ENCODE assay signal across 8 mouse cellular contexts in genomic region chr17:83514213-83514701, GRCm38 (mm10). TPM values are rescaled to one million over a fixed set of nuclear protein-coding genes. Genes with fewer than 3 reads are reported as not detected.
A peak's percentile ranks its signal among the peaks of the same experiment; 100 is the strongest.
DNase-seq lines count a peak whose midpoint lies in the region; ATAC-seq and TF ChIP-seq lines count a peak whose summit lies in the region.

No protein-coding gene starts in this region.

- TF ChIP-seq CTCF in lung, adult 2 months (IDR thresholded peaks at IDR 0.05; ENCODE audit: insufficient read depth, low read length) = no peak

- peak overlapping the region; percentile 94 for H3K9ac ChIP-seq in ES-E14 (ENCODE audit: insufficient read depth, low read depth, low read length, poor library complexity, severe bottlenecking)
- H3K9ac ChIP-seq in forebrain, embryonic 15.5 days (replicated peaks) = peak overlapping the region; percentile 67

- no peaks in the 10 kb centered on the region for H3K9me3 ChIP-seq in ES-E14 (ENCODE audit: control insufficient read depth, insufficient read depth, low read depth, low read length)
- H3K9me3 ChIP-seq in forebrain, embryonic 15.5 days = no peaks in the 10 kb centered on the region

- no peaks in the 10 kb centered on the region for H3K27me3 ChIP-seq in forebrain, embryonic 15.5 days

- peak; percentile 99 for ATAC-seq in forebrain, embryonic 15.5 days (replicated peaks)
- ATAC-seq in neutrophil, adult 5-6 weeks (ENCODE audit: extremely low read depth, insufficient number of reproducible peaks, low FRiP score, poor library complexity, severe bottlenecking) = peak; percentile 91

- in situ Hi-C loops in ES-E14 (cut with MboI; ENCODE audit: low sequenced_read_pairs in 2 of 2, unreplicated experiment in 2 of 2) = no loop called here

- H3K36me3 ChIP-seq in ES-E14 (ENCODE audit: control insufficient read depth, insufficient read depth, low read length, poor library complexity, severe bottlenecking) = peaks cover 2% of the 10 kb centered on the region; the same call in 1 of the 2 replicates
- H3K36me3 ChIP-seq in forebrain, embryonic 15.5 days = no peaks in the 10 kb centered on the region

- WGBS in forebrain, embryonic 15.5 days = under 1% methylated on average over 33 of the region's 33 CpGs
- WGBS in lung, adult 2 months = 0% methylated on average over 33 of the region's 33 CpGs

- TF ChIP-seq POLR2A in lung, adult 2 months (IDR thresholded peaks at IDR 0.05; ENCODE audit: borderline replicate concordance, extremely low read depth, low read depth, low read length) = peak; percentile 74; the same call in 1 of the 2 replicates

- H3K27ac ChIP-seq in ES-E14 (ENCODE audit: insufficient read depth, low read depth, low read length, poor library complexity, severe bottlenecking) = peak overlapping the region; percentile 54; the same call in 1 of the 2 replicates
- peak overlapping the region; percentile 84 for H3K27ac ChIP-seq in forebrain, embryonic 15.5 days (replicated peaks)

- H3K4me2 ChIP-seq in forebrain, embryonic 15.5 days (replicated peaks) = peak overlapping the region; percentile 84

- DNase-seq in ES-E14 (ENCODE audit: low read depth, low spot score) = peak; percentile 86
- peak; percentile 91 for DNase-seq in cerebellum, adult 11-12 months
- DNase-seq in heart, postnatal 25 days (ENCODE audit: low spot score) = peak; percentile 79
- DNase-seq in layer of hippocampus, adult 18-20 months (ENCODE audit: low spot score in 2 of 2) = peak; percentile 84 to 91
- DNase-seq in lung, adult 2 months = peak; percentile 88
- DNase-seq in thymus, adult 18-20 months = peak; percentile 74 to 83

- peak overlapping the region; percentile 97 to 99 for H3K4me3 ChIP-seq in ES-E14 (ENCODE audit: insufficient read depth in 1 of 2, low read depth in 1 of 2, low read length in 2 of 2, poor library complexity in 1 of 2, severe bottlenecking in 1 of 2)
- peak overlapping the region; percentile 75 for H3K4me3 ChIP-seq in forebrain, embryonic 15.5 days
- H3K4me3 ChIP-seq in lung, adult 2 months (replicated peaks; ENCODE audit: extremely low read depth, low read depth, low read length) = peak overlapping the region; percentile 90

- intact Hi-C loops in heart, postnatal 25 days (cut with DNase I) = loop anchor here (5.0 kb wide), 3 partner anchors 162 to 297 kb away; partner anchors contain the start of genes Eml4 and Pkdcc

- H3K4me1 ChIP-seq in ES-E14 (ENCODE audit: control insufficient read depth in 2 of 2, insufficient read depth in 2 of 2, low read length in 2 of 2, poor library complexity in 1 of 2) = peaks cover 3 to 4% of the 10 kb centered on the region in 2 experiments; a peak in 3 of 4 replicates
- peaks cover 20% of the 10 kb centered on the region for H3K4me1 ChIP-seq in forebrain, embryonic 15.5 days
- H3K4me1 ChIP-seq in lung, adult 2 months (ENCODE audit: control insufficient read depth, insufficient read depth, low read length) = peaks cover 8% of the 10 kb centered on the region; the same call in 1 of the 2 replicates

TF ChIP-seq in ES-E14, 5 proteins besides CTCF, POLR2A, EP300 and RAD21:
- TF ChIP-seq ZNF384 (IDR thresholded peaks at IDR 0.05; ENCODE audit: low read depth, low read length) = no peak
- TF ChIP-seq MAFK (IDR thresholded peaks at IDR 0.05; ENCODE audit: insufficient read depth, low read depth, low read length) = no peak
- TF ChIP-seq HCFC1 (IDR thresholded peaks at IDR 0.05; ENCODE audit: borderline replicate concordance, insufficient read depth, low read length) = peak; percentile 74; the same call in 1 of the 2 replicates
- no peak for TF ChIP-seq CHD2 (IDR thresholded peaks at IDR 0.05; ENCODE audit: low read depth, low read length)
- TF ChIP-seq ZC3H11A (IDR thresholded peaks at IDR 0.05; ENCODE audit: borderline replicate concordance, low read depth, low read length) = 0 out of 2 replicates have a peak, but pooled peaks have one; percentile 21

RNA-seq across cellular contexts. Expression of gene Cox7a2l, which starts 2.9 kb away (rescaled TPM):
- 104 and 139 TPM in 2 replicates for total RNA-seq in ES-E14 (2012; rRNA removed)
- polyA plus RNA-seq in forebrain, embryonic 15.5 days (2015; fragmentation: Nextera tagmentation; extraction: Ambion mirVana) = 180 TPM in 2 replicates
- 100 to 1,000 TPM; 290 to 313 TPM for total RNA-seq in heart, postnatal 25 days (2021)
- total RNA-seq in layer of hippocampus, adult 18-20 months (2021) = 100 to 1,000 TPM; 194 to 195 TPM
- 78.2 and 96.7 TPM in 2 replicates for polyA plus RNA-seq in lung, adult 2 months (2012; rRNA removed)
- 271 and 291 TPM in 2 replicates for total RNA-seq in neutrophil, adult 5-6 weeks (2017)

Comparison
In these comparisons a context has a peak if more than half of its experiments do, and no peak if none do; other contexts are left out.
1. Peak in every context shown above with its lines: DNase-seq, ATAC-seq, H3K4me3 ChIP-seq and H3K27ac ChIP-seq.